Mouse (Mus musculus): ENCODE results near the gene Ndfip2.

Gene Ndfip2

GRCm38 (mm10) chr14:105258379-105259034 is at the start of gene Ndfip2:
TSS of gene Ndfip2 (plus strand) at chr14:105258573.
- in situ Hi-C loops (cut with MboI, MseI), result loop anchor here (10.0 kb wide), 1 partner anchor 1634 kb away; no protein-coding TSS in a partner anchor

- in situ Hi-C loops (cut with MboI, MseI), result no loop called here
Measured at GRCm38 (mm10) chr14:105219525-105220376, 38.6 kb upstream of the Ndfip2 start.

- in situ Hi-C loops (cut with MboI, MseI), result no loop called here
Measured at GRCm38 (mm10) chr14:105222240-105222639, 36.1 kb upstream of the Ndfip2 start.

GRCm38 (mm10) chr14:105225790-105226189 is 32.6 kb upstream of the Ndfip2 start:
- in situ Hi-C loops (cut with MboI, MseI), result no loop called here

GRCm38 (mm10) chr14:105232421-105232820 is 26.0 kb upstream of the Ndfip2 start:
- in situ Hi-C loops (cut with MboI, MseI), result loop anchor here (5.0 kb wide), 1 partner anchor 60 kb away; no protein-coding TSS in a partner anchor

GRCm38 (mm10) chr14:105236596-105236995 is 21.8 kb upstream of the Ndfip2 start:
- in situ Hi-C loops (cut with MboI, MseI), result no loop called here

GRCm38 (mm10) chr14:105237736-105238135 is 20.6 kb upstream of the Ndfip2 start:
- in situ Hi-C loops (cut with MboI, MseI), result no loop called here

- in situ Hi-C loops (cut with MboI, MseI), result no loop called here
Measured at GRCm38 (mm10) chr14:105238450-105239038, 19.8 kb upstream of the Ndfip2 start.

GRCm38 (mm10) chr14:105240120-105240519 is 18.3 kb upstream of the Ndfip2 start:
- in situ Hi-C loops (cut with MboI, MseI), result loop anchor here (5.0 kb wide), 1 partner anchor 58 kb away; no protein-coding TSS in a partner anchor

GRCm38 (mm10) chr14:105243805-105244443 is 14.4 kb upstream of the Ndfip2 start:
- in situ Hi-C loops (cut with MboI, MseI), result loop anchor here (5.0 kb wide), 1 partner anchor 62 kb away; no protein-coding TSS in a partner anchor

- in situ Hi-C loops (cut with MboI, MseI), result loop anchor here (10.0 kb wide), 1 partner anchor 1626 kb away; no protein-coding TSS in a partner anchor
Measured at GRCm38 (mm10) chr14:105251038-105251437, 7.3 kb upstream of the Ndfip2 start.

- in situ Hi-C loops (cut with MboI, MseI), result loop anchor here (10.0 kb wide), 1 partner anchor 1629 kb away; no protein-coding TSS in a partner anchor
Measured at GRCm38 (mm10) chr14:105253304-105253703, 5.1 kb upstream of the Ndfip2 start.

GRCm38 (mm10) chr14:105254401-105254800 is 4.0 kb upstream of the Ndfip2 start:
- in situ Hi-C loops (cut with MboI, MseI), result loop anchor here (10.0 kb wide), 1 partner anchor 1630 kb away; no protein-coding TSS in a partner anchor

GRCm38 (mm10) chr14:105255620-105256019 is 2.8 kb upstream of the Ndfip2 start:
- in situ Hi-C loops (cut with MboI, MseI), result loop anchor here (10.0 kb wide), 1 partner anchor 1631 kb away; no protein-coding TSS in a partner anchor

- in situ Hi-C loops (cut with MboI, MseI), result loop anchor here (10.0 kb wide), 1 partner anchor 1634 kb away; no protein-coding TSS in a partner anchor
Measured at GRCm38 (mm10) chr14:105259035-105259880, 885 bp downstream of the Ndfip2 start.

- in situ Hi-C loops (cut with MboI, MseI), result no loop called here
Measured at GRCm38 (mm10) chr14:105262923-105263322, 4.5 kb downstream of the Ndfip2 start.

- in situ Hi-C loops (cut with MboI, MseI), result no loop called here
Measured at GRCm38 (mm10) chr14:105267095-105267494, 8.7 kb downstream of the Ndfip2 start.

- in situ Hi-C loops (cut with MboI, MseI), result no loop called here
Measured at GRCm38 (mm10) chr14:105272030-105272429, 13.7 kb downstream of the Ndfip2 start.

- in situ Hi-C loops (cut with MboI, MseI), result no loop called here
Measured at GRCm38 (mm10) chr14:105272539-105272938, 14.2 kb downstream of the Ndfip2 start.

GRCm38 (mm10) chr14:105275196-105275595 is 16.8 kb downstream of the Ndfip2 start:
- in situ Hi-C loops (cut with MboI, MseI), result no loop called here

Data from T-helper 1 cell (primary cell).